Mouse (Mus musculus): Measurements from ENCODE around the gene Itk.

The Itk gene

GRCm38 (mm10) chr11:46308271-46308974 is 80.9 kb downstream of the Itk start:
- DNase-seq (ENCODE audit: extremely low spot score, low read depth, low spot score) = no peak

GRCm38 (mm10) chr11:46307768-46308167 is 81.5 kb downstream of the Itk start:
- no peak for DNase-seq (ENCODE audit: extremely low spot score, low read depth, low spot score)

- no peak for DNase-seq (ENCODE audit: extremely low spot score, low read depth, low spot score)
Observed at GRCm38 (mm10) chr11:46306776-46307175, 82.5 kb downstream of the Itk start.

GRCm38 (mm10) chr11:46305881-46306520 is 83.3 kb downstream of the Itk start:
- DNase-seq (ENCODE audit: extremely low spot score, low read depth, low spot score) = no peak

- no peak for DNase-seq (ENCODE audit: extremely low spot score, low read depth, low spot score)
Observed at GRCm38 (mm10) chr11:46304864-46305710, 84.2 kb downstream of the Itk start.

GRCm38 (mm10) chr11:46304093-46304492 is 85.2 kb downstream of the Itk start:
- no peak for DNase-seq (ENCODE audit: extremely low spot score, low read depth, low spot score)

GRCm38 (mm10) chr11:46302471-46302870 is 86.8 kb downstream of the Itk start:
- DNase-seq (ENCODE audit: extremely low spot score, low read depth, low spot score) = no peak

GRCm38 (mm10) chr11:46301579-46302248 is 87.6 kb downstream of the Itk start:
- no peak for DNase-seq (ENCODE audit: extremely low spot score, low read depth, low spot score)

GRCm38 (mm10) chr11:46299901-46300300 is 89.4 kb downstream of the Itk start:
- DNase-seq (ENCODE audit: extremely low spot score, low read depth, low spot score) = no peak

GRCm38 (mm10) chr11:46298889-46299785 is 90.2 kb downstream of the Itk start:
- DNase-seq (ENCODE audit: extremely low spot score, low read depth, low spot score) = no peak

- DNase-seq (ENCODE audit: extremely low spot score, low read depth, low spot score) = no peak
Observed at GRCm38 (mm10) chr11:46294390-46294789, 94.9 kb downstream of the Itk start.

- DNase-seq (ENCODE audit: extremely low spot score, low read depth, low spot score) = no peak
Observed at GRCm38 (mm10) chr11:46293491-46293890, 95.8 kb downstream of the Itk start.

GRCm38 (mm10) chr11:46290988-46291405 is 98.3 kb downstream of the Itk start:
- DNase-seq (ENCODE audit: extremely low spot score, low read depth, low spot score) = no peak

GRCm38 (mm10) chr11:46289561-46289960 is 99.8 kb downstream of the Itk start:
- no peak for DNase-seq (ENCODE audit: extremely low spot score, low read depth, low spot score)

- DNase-seq (ENCODE audit: extremely low spot score, low read depth, low spot score) = no peak
Observed at GRCm38 (mm10) chr11:46289022-46289421, 100.3 kb downstream of the Itk start.

- no peak for DNase-seq (ENCODE audit: extremely low spot score, low read depth, low spot score)
Observed at GRCm38 (mm10) chr11:46288091-46288490, 101.2 kb downstream of the Itk start.

- no peak for DNase-seq (ENCODE audit: extremely low spot score, low read depth, low spot score)
Observed at GRCm38 (mm10) chr11:46286803-46287202, 102.5 kb downstream of the Itk start.

GRCm38 (mm10) chr11:46283800-46284199 is 105.5 kb downstream of the Itk start:
- DNase-seq (ENCODE audit: extremely low spot score, low read depth, low spot score) = no peak

GRCm38 (mm10) chr11:46282612-46283011 is 106.7 kb downstream of the Itk start:
- DNase-seq (ENCODE audit: extremely low spot score, low read depth, low spot score) = no peak

- no peak for DNase-seq (ENCODE audit: extremely low spot score, low read depth, low spot score)
Observed at GRCm38 (mm10) chr11:46278709-46279108, 110.6 kb downstream of the Itk start.
